9 mouse cellular contexts compared by ENCODE assay signal in the genomic region with DNA sequence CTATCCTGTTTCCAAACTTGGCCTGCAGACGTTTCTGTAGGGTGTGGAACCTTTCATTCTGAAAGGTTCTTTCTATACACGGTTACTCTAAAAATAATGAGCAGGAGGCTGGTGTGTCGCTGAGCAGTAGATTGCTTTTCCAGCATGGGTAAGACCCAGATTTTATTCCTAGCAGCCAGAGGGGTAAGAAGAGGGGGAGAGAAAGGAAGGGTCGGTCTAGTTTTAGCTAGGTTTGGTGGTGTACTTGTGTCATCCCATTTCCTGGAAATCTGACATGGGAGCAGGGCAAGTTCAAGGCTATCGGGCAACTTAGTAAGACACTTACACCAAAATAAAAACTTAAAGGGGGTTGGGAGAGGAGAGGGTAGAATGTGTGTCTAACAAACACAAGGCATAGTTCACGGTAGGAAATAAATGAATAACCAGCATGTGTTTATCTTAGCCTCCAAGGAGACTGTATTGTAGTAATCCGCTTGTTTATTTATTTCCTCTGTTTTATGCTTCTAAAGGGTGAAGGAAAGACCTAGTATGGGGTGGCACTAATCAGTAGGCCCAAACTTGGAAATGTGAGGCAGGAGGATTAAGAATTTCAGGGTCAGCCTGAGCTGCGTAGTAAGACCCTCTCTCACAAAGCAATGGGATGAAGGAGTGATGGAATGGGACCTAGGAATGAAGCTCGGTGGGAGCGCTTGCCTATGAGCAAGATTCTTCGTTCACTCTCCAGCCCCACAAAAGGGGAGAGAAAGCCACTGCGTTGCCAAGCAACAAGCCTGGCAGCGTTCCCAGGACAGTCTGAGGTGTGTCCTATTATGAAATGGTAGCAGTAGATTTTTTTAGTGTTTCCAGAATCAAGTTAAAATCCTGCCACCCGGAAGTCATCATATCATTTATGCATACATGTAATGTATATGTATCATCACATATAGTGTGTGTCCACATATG. TPM values are rescaled to one million over a fixed set of nuclear protein-coding genes. Genes with fewer than 3 reads are reported as not detected.
DNase-seq lines count a peak whose midpoint lies in the region; ATAC-seq and TF ChIP-seq lines count a peak whose summit lies in the region.
"Had no signal": no experiment of that assay in that cellular context is flagged by ENCODE, and none has a peak within 500 bp of the region (broad histone marks: within the 10 kb centered on the region; RNA-seq: fewer than 3 reads in every experiment).

No protein-coding gene starts in this region.

- TF ChIP-seq EP300 in lung, postnatal 0 days (IDR thresholded peaks at IDR 0.05), result no peak
- no peak for TF ChIP-seq EP300 in stomach, postnatal 0 days (optimal IDR thresholded peaks at IDR 0.05)

- TF ChIP-seq CTCF in hindbrain, postnatal 0 days (IDR thresholded peaks at IDR 0.05; ENCODE audit: low read depth), result no peak
- TF ChIP-seq CTCF in bone marrow macrophage, adult 2 months (IDR thresholded peaks at IDR 0.05; ENCODE audit: low read depth, low read length), result no peak
- no peak for TF ChIP-seq CTCF in lung, postnatal 0 days (IDR thresholded peaks at IDR 0.05)
- no peak for TF ChIP-seq CTCF in stomach, postnatal 0 days (IDR thresholded peaks at IDR 0.05; ENCODE audit: low read depth)

- intact Hi-C loops in gastrocnemius, postnatal 14 days (cut with DNase I; ENCODE audit: low total_unique reads), result no loop called here

- peak; percentile 77 for DNase-seq in hindbrain, postnatal 0 days (ENCODE audit: low spot score)
- DNase-seq in gastrocnemius, postnatal 14 days, result peak; percentile 47
- DNase-seq in kidney, postnatal 36 days, result peak; percentile 91 to 95
- DNase-seq in lung, postnatal 0 days (ENCODE audit: low spot score), result peak; percentile 78
- peak; percentile 91 for DNase-seq in stomach, postnatal 0 days (ENCODE audit: low spot score)
- no peak for DNase-seq in thymus, postnatal 36 days

- H3K4me3 ChIP-seq in hindbrain, postnatal 0 days (ENCODE audit: low read length), result no peak overlapping the region
- no peak overlapping the region for H3K4me3 ChIP-seq in hindbrain, embryonic 13.5 days
- 0 out of 2 replicates have a peak overlapping the region, but pooled peaks have one; percentile 6 for H3K4me3 ChIP-seq in bone marrow macrophage, adult 2 months (ENCODE audit: insufficient read depth, low read length)
- no peak overlapping the region for H3K4me3 ChIP-seq in lung, postnatal 0 days (ENCODE audit: low read depth, low read length)
- H3K4me3 ChIP-seq in stomach, postnatal 0 days (ENCODE audit: low read depth, low read length), result no peak overlapping the region

- no peaks in the 10 kb centered on the region for H3K36me3 ChIP-seq in hindbrain, postnatal 0 days (ENCODE audit: insufficient read depth, low read length)
- no peaks in the 10 kb centered on the region for H3K36me3 ChIP-seq in hindbrain, embryonic 13.5 days
- H3K36me3 ChIP-seq in lung, postnatal 0 days (ENCODE audit: insufficient read depth, low read length), result no peaks in the 10 kb centered on the region
- H3K36me3 ChIP-seq in stomach, postnatal 0 days (ENCODE audit: control insufficient read depth, insufficient read depth, low read length), result no peaks in the 10 kb centered on the region

- H3K4me1 ChIP-seq in hindbrain, postnatal 0 days (ENCODE audit: insufficient read depth, low read length), result peaks cover 5% of the 10 kb centered on the region; the same call in 1 of the 2 replicates
- peaks cover 10% of the 10 kb centered on the region; the same call in 1 of the 2 replicates for H3K4me1 ChIP-seq in hindbrain, embryonic 13.5 days (replicated peaks)
- peaks cover 81% of the 10 kb centered on the region for H3K4me1 ChIP-seq in bone marrow macrophage, adult 2 months (ENCODE audit: control insufficient read depth, insufficient read depth, low read length)
- no peaks in the 10 kb centered on the region; the same call in 1 of the 2 replicates for H3K4me1 ChIP-seq in lung, postnatal 0 days (ENCODE audit: insufficient read depth, low read depth, low read length)
- no peaks in the 10 kb centered on the region; the same call in 1 of the 2 replicates for H3K4me1 ChIP-seq in stomach, postnatal 0 days (replicated peaks; ENCODE audit: control insufficient read depth, insufficient read depth)

- TF ChIP-seq POLR2A in bone marrow macrophage, adult 2 months (IDR thresholded peaks at IDR 0.05; ENCODE audit: borderline replicate concordance, low read depth, low read length), result no peak

- no peak overlapping the region for H3K9ac ChIP-seq in hindbrain, postnatal 0 days (replicated peaks; ENCODE audit: low read length)
- H3K9ac ChIP-seq in hindbrain, embryonic 13.5 days, result no peak overlapping the region
- no peak overlapping the region for H3K9ac ChIP-seq in lung, postnatal 0 days (replicated peaks; ENCODE audit: low read depth)
- H3K9ac ChIP-seq in stomach, postnatal 0 days (ENCODE audit: low read length), result no peak overlapping the region

- no peaks in the 10 kb centered on the region for H3K9me3 ChIP-seq in hindbrain, postnatal 0 days (ENCODE audit: low read length)
- H3K9me3 ChIP-seq in hindbrain, embryonic 13.5 days, result no peaks in the 10 kb centered on the region
- no peaks in the 10 kb centered on the region for H3K9me3 ChIP-seq in lung, postnatal 0 days (ENCODE audit: low read length)
- H3K9me3 ChIP-seq in stomach, postnatal 0 days (ENCODE audit: control insufficient read depth, low read length), result no peaks in the 10 kb centered on the region
- H3K9me3 ChIP-seq: G1E had no signal

- H3K4me2 ChIP-seq in hindbrain, postnatal 0 days (ENCODE audit: low read depth, low read length), result no peak overlapping the region
- no peak overlapping the region for H3K4me2 ChIP-seq in hindbrain, embryonic 13.5 days
- H3K4me2 ChIP-seq in lung, postnatal 0 days (replicated peaks; ENCODE audit: low read depth, low read length), result no peak overlapping the region
- no peak overlapping the region for H3K4me2 ChIP-seq in stomach, postnatal 0 days (replicated peaks; ENCODE audit: low read depth)

- no peak for ATAC-seq in hindbrain, postnatal 0 days
- no peak for ATAC-seq in hindbrain, embryonic 13.5 days (ENCODE audit: low FRiP score)
- peak; percentile 42; the same call in 1 of the 2 replicates for ATAC-seq in lung, postnatal 0 days
- ATAC-seq in stomach, postnatal 0 days (ENCODE audit: low FRiP score, low TSS enrichment), result 0 out of 2 replicates have a peak, but pooled peaks have one; percentile 7

- no peak overlapping the region for H3K27ac ChIP-seq in hindbrain, postnatal 0 days
- no peak overlapping the region for H3K27ac ChIP-seq in hindbrain, embryonic 13.5 days
- peak overlapping the region; percentile 99 for H3K27ac ChIP-seq in bone marrow macrophage, adult 2 months (ENCODE audit: insufficient read depth, low read depth, low read length)
- no peak overlapping the region for H3K27ac ChIP-seq in lung, postnatal 0 days (ENCODE audit: low read length)
- peak overlapping the region; percentile 61 for H3K27ac ChIP-seq in stomach, postnatal 0 days (replicated peaks)

- 53% methylated on average over 14 of the region's 14 CpGs for WGBS in hindbrain, postnatal 0 days
- 67% methylated on average over 14 of the region's 14 CpGs for WGBS in hindbrain, embryonic 13.5 days
- WGBS in lung, postnatal 0 days, result 46% methylated on average over 14 of the region's 14 CpGs
- WGBS in stomach, postnatal 0 days, result 34% methylated on average over 14 of the region's 14 CpGs

- H3K27me3 ChIP-seq in hindbrain, postnatal 0 days (ENCODE audit: insufficient read depth, low read length), result no peaks in the 10 kb centered on the region
- no peaks in the 10 kb centered on the region for H3K27me3 ChIP-seq in hindbrain, embryonic 13.5 days
- no peaks in the 10 kb centered on the region for H3K27me3 ChIP-seq in lung, postnatal 0 days (replicated peaks; ENCODE audit: insufficient read depth, low read length)
- H3K27me3 ChIP-seq in stomach, postnatal 0 days (ENCODE audit: control insufficient read depth, insufficient read depth, low read length), result no peaks in the 10 kb centered on the region

RNA-seq across cellular contexts. Expression of gene Nceh1, which starts 6.8 kb away (rescaled TPM):
- 31.5 and 34.8 TPM in 2 replicates for total RNA-seq in hindbrain, postnatal 0 days (2014; rRNA removed)
- polyA plus RNA-seq in hindbrain, postnatal 0 days (2015; fragmentation: Nextera tagmentation; extraction: Ambion mirVana), result 35.7 and 36.1 TPM in 2 replicates
- polyA plus RNA-seq in hindbrain, embryonic 13.5 days (2015; fragmentation: Nextera tagmentation; extraction: Ambion mirVana), result 6.4 and 6.9 TPM in 2 replicates
- 126 and 137 TPM in 2 replicates for polyA plus RNA-seq in bone marrow macrophage, adult 2 months (2012; ENCODE audit: insufficient read depth, insufficient read length, missing spikeins)
- total RNA-seq in gastrocnemius, postnatal 14 days (2021), result 10 to 100 TPM; 11.0 to 19.7 TPM
- polyA plus RNA-seq in lung, postnatal 0 days (2015; fragmentation: Nextera tagmentation; extraction: Ambion mirVana), result 52.2 and 55.6 TPM in 2 replicates
- 23.3 and 28.4 TPM in 2 replicates for polyA plus RNA-seq in stomach, postnatal 0 days (2015; fragmentation: Nextera tagmentation; extraction: Ambion mirVana)

RNA-seq across cellular contexts. Expression of gene Ect2, which starts 35.9 kb away (rescaled TPM):
- total RNA-seq in hindbrain, postnatal 0 days (2014; rRNA removed), result 10.0 and 10.6 TPM in 2 replicates
- 6.3 and 7.8 TPM in 2 replicates for polyA plus RNA-seq in hindbrain, postnatal 0 days (2015; fragmentation: Nextera tagmentation; extraction: Ambion mirVana)
- polyA plus RNA-seq in hindbrain, embryonic 13.5 days (2015; fragmentation: Nextera tagmentation; extraction: Ambion mirVana), result 14.7 and 16.2 TPM in 2 replicates
- 20.5 and 26.0 TPM in 2 replicates for polyA plus RNA-seq in bone marrow macrophage, adult 2 months (2012; ENCODE audit: insufficient read depth, insufficient read length, missing spikeins)
- total RNA-seq in gastrocnemius, postnatal 14 days (2021), result 1 to 10 TPM; 3.6 to 4.7 TPM
- 4.6 and 6.7 TPM in 2 replicates for polyA plus RNA-seq in lung, postnatal 0 days (2015; fragmentation: Nextera tagmentation; extraction: Ambion mirVana)
- 7.8 and 8.6 TPM in 2 replicates for polyA plus RNA-seq in stomach, postnatal 0 days (2015; fragmentation: Nextera tagmentation; extraction: Ambion mirVana)

Comparison
In these comparisons a context has a peak if more than half of its experiments do, and no peak if none do; other contexts are left out.
1. ATAC-seq: peak in lung, postnatal 0 days (single experiment) and stomach, postnatal 0 days (single experiment); none in hindbrain, postnatal 0 days (single experiment) and hindbrain, embryonic 13.5 days (single experiment).
2. DNase-seq: peak in hindbrain, postnatal 0 days (single experiment), gastrocnemius, postnatal 14 days (single experiment), kidney, postnatal 36 days (2 of 2), lung, postnatal 0 days (single experiment) and stomach, postnatal 0 days (single experiment); none in thymus, postnatal 36 days (0 of 2).
3. H3K27ac ChIP-seq: peak in bone marrow macrophage, adult 2 months (single experiment) and stomach, postnatal 0 days (single experiment); none in hindbrain, postnatal 0 days (single experiment), hindbrain, embryonic 13.5 days (single experiment) and lung, postnatal 0 days (single experiment).